In the genomic region with DNA sequence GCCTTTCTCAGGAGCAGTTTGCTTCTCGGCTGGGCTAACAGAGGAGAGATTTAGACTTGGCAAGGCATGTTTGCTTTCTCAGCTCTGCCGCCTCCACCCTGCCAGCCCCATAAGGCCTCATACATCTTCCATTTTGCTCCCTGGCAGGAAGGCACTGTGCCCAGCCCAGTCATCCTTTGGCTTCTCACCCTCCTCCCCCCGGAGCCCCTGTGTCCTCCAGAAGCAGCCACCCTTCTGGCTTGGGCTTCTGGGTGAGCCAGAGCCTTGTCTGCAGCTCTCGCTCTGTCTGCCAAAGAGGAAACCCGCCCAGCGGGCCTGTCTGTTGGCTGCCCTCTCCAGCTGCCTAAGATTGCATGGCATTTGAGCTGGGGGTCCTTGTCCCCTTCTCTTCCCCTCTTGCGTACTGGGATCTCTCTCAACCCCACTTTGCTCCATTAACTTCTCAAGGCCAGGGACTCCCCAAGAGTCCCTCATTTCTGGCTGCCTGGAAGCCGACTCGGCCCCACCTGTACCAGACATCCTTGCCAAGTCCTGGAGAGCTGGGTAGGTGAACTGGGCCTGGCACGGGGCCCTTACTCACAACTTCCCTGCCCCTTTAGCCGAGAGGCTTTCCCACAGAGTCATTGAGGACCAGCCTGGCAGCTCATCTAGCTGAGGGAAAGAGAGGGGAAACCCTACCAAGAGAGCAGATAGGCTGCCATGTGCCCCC, we compare ENCODE assay signal across 9 mouse cellular contexts. TPM values are rescaled to one million over a fixed set of nuclear protein-coding genes. Genes with fewer than 3 reads are reported as not detected.
DNase-seq lines count a peak whose midpoint lies in the region; ATAC-seq lines count a peak whose summit lies in the region.
"Had no signal": no experiment of that assay in that cellular context is flagged by ENCODE, and none has a peak within 500 bp of the region (broad histone marks: within the 10 kb centered on the region; RNA-seq: fewer than 3 reads in every experiment).

No protein-coding gene starts in this region.

- no peak overlapping the region for H3K4me2 ChIP-seq in midbrain, embryonic 11.5 days
- no peak overlapping the region for H3K4me2 ChIP-seq in stomach, embryonic 15.5 days

- peaks cover 42% of the 10 kb centered on the region for H3K4me1 ChIP-seq in midbrain, embryonic 10.5 days
- peaks cover 11% of the 10 kb centered on the region for H3K4me1 ChIP-seq in midbrain, embryonic 11.5 days (ENCODE audit: control insufficient read depth, insufficient read depth, low read length)
- H3K4me1 ChIP-seq in stomach, embryonic 15.5 days = peaks cover 28% of the 10 kb centered on the region

- ATAC-seq in midbrain, embryonic 11.5 days (ENCODE audit: low FRiP score) = no peak
- no peak for ATAC-seq in stomach, embryonic 15.5 days (ENCODE audit: insufficient read depth, low FRiP score, low read depth)

- H3K27ac ChIP-seq in midbrain, embryonic 10.5 days (replicated peaks) = peak overlapping the region; percentile 75
- no peak overlapping the region for H3K27ac ChIP-seq in midbrain, embryonic 11.5 days (ENCODE audit: low read depth, low read length)
- 0 out of 2 replicates have a peak overlapping the region, but pooled peaks have one; percentile 48 for H3K27ac ChIP-seq in stomach, embryonic 15.5 days

- intact Hi-C loops in left cerebral cortex, postnatal 14 days (cut with DNase I) = no loop called here

- 81% methylated on average over 11 of the region's 11 CpGs for WGBS in midbrain, embryonic 10.5 days
- WGBS in midbrain, embryonic 11.5 days = 88% methylated on average over 11 of the region's 11 CpGs
- 75% methylated on average over 11 of the region's 11 CpGs for WGBS in stomach, embryonic 15.5 days

- H3K27me3 ChIP-seq in midbrain, embryonic 10.5 days (ENCODE audit: low read depth, poor library complexity, severe bottlenecking) = peaks cover 47% of the 10 kb centered on the region
- no peaks in the 10 kb centered on the region for H3K27me3 ChIP-seq in midbrain, embryonic 11.5 days (ENCODE audit: control insufficient read depth, insufficient read depth, low read length)
- H3K27me3 ChIP-seq in stomach, embryonic 15.5 days (replicated peaks) = peaks cover 16% of the 10 kb centered on the region; the same call in 1 of the 2 replicates

- no peak for DNase-seq in midbrain, embryonic 10.5 days (ENCODE audit: low spot score)
- no peak for DNase-seq in midbrain, embryonic 11.5 days (ENCODE audit: low spot score, missing footprints)
- peak; percentile 44 for DNase-seq in fibroblast of lung, adult 2 months (ENCODE audit: low read depth)
- DNase-seq in left cerebral cortex, postnatal 14 days (ENCODE audit: low spot score in 2 of 2) = peak; percentile 46 to 62
- no peak for DNase-seq in kidney, adult 11 months
- no peak for DNase-seq in adrenal gland, adult 2 months
- no peak for DNase-seq in ovary, adult 18-20 months (ENCODE audit: low spot score)
- DNase-seq: embryo, embryonic 11 days had no signal

- H3K4me3 ChIP-seq in midbrain, embryonic 10.5 days = no peak overlapping the region
- H3K4me3 ChIP-seq in midbrain, embryonic 11.5 days (ENCODE audit: low read depth, low read length) = no peak overlapping the region
- no peak overlapping the region for H3K4me3 ChIP-seq in stomach, embryonic 15.5 days (replicated peaks)

- no peaks in the 10 kb centered on the region for H3K9me3 ChIP-seq in midbrain, embryonic 10.5 days (replicated peaks)
- no peaks in the 10 kb centered on the region for H3K9me3 ChIP-seq in midbrain, embryonic 11.5 days (ENCODE audit: control insufficient read depth, low read length)
- no peaks in the 10 kb centered on the region for H3K9me3 ChIP-seq in stomach, embryonic 15.5 days

- H3K36me3 ChIP-seq in midbrain, embryonic 10.5 days = no peaks in the 10 kb centered on the region
- H3K36me3 ChIP-seq in midbrain, embryonic 11.5 days (ENCODE audit: control insufficient read depth, insufficient read depth, low read length) = no peaks in the 10 kb centered on the region
- no peaks in the 10 kb centered on the region for H3K36me3 ChIP-seq in stomach, embryonic 15.5 days

- no peak overlapping the region for H3K9ac ChIP-seq in midbrain, embryonic 11.5 days (ENCODE audit: low read length)
- no peak overlapping the region for H3K9ac ChIP-seq in stomach, embryonic 15.5 days

RNA-seq across cellular contexts. Expression of gene Plekha6, which starts 14.9 kb away (rescaled TPM):
- 12.5 and 15.7 TPM in 2 replicates for polyA plus RNA-seq in midbrain, embryonic 10.5 days (2016; fragmentation: Nextera tagmentation; extraction: Ambion mirVana)
- polyA plus RNA-seq in midbrain, embryonic 11.5 days (2014; fragmentation: Nextera tagmentation; extraction: Ambion mirVana) = 15.7 and 17.0 TPM in 2 replicates
- 10 to 100 TPM; 60.7 to 70.5 TPM for total RNA-seq in left cerebral cortex, postnatal 14 days (2021)
- polyA plus RNA-seq in stomach, embryonic 15.5 days (2015; fragmentation: Nextera tagmentation; extraction: Ambion mirVana) = 16.5 and 17.4 TPM in 2 replicates
- total RNA-seq in adrenal gland, adult 2 months (2021) = 10 to 100 TPM; 10.3 to 22.6 TPM
- polyA plus RNA-seq in adrenal gland, adult 2 months (2012; rRNA removed) = 16.9 and 22.5 TPM in 2 replicates

RNA-seq across cellular contexts. Expression of gene Ppp1r15b, which starts 47.9 kb away (rescaled TPM):
- 48.9 and 56.8 TPM in 2 replicates for polyA plus RNA-seq in midbrain, embryonic 10.5 days (2016; fragmentation: Nextera tagmentation; extraction: Ambion mirVana)
- polyA plus RNA-seq in midbrain, embryonic 11.5 days (2014; fragmentation: Nextera tagmentation; extraction: Ambion mirVana) = 49.5 and 53.0 TPM in 2 replicates
- total RNA-seq in left cerebral cortex, postnatal 14 days (2021) = 10 to 100 TPM; 45.5 to 46.8 TPM
- 39.3 and 47.8 TPM in 2 replicates for polyA plus RNA-seq in stomach, embryonic 15.5 days (2015; fragmentation: Nextera tagmentation; extraction: Ambion mirVana)
- 10 to 100 TPM; 89.6 to 90.2 TPM for total RNA-seq in adrenal gland, adult 2 months (2021)
- 34.1 and 40.4 TPM in 2 replicates for polyA plus RNA-seq in adrenal gland, adult 2 months (2012; rRNA removed)

Comparison
In these comparisons a context has a peak if more than half of its experiments do, and no peak if none do; other contexts are left out.
1. DNase-seq: peak in fibroblast of lung, adult 2 months (single experiment) and left cerebral cortex, postnatal 14 days (2 of 2); none in midbrain, embryonic 10.5 days (single experiment), midbrain, embryonic 11.5 days (single experiment), kidney, adult 11 months (single experiment), adrenal gland, adult 2 months (single experiment) and ovary, adult 18-20 months (single experiment).